In genomic region chr12:112825901-112826300, GRCm38 (mm10) we compare ENCODE assay signal across 1 mouse cellular context.
TF ChIP-seq lines count a peak whose summit lies in the region.

No protein-coding gene starts in this region.

TF ChIP-seq in CH12.LX, 34 proteins besides CTCF, POLR2A, EP300 and RAD21:
- TF ChIP-seq CHD1 (IDR thresholded peaks at IDR 0.05; ENCODE audit: low read depth, low read length) (no peak), ZMIZ1 (IDR thresholded peaks at IDR 0.05; ENCODE audit: low read depth, low read length) (no peak), NRF1 (IDR thresholded peaks at IDR 0.05; ENCODE audit: low read depth, low read length) (no peak), PAX5 (IDR thresholded peaks at IDR 0.05; ENCODE audit: low read length) (no peak)
